Mouse (Mus musculus): ENCODE results near the gene Tmprss7.

DNA sequence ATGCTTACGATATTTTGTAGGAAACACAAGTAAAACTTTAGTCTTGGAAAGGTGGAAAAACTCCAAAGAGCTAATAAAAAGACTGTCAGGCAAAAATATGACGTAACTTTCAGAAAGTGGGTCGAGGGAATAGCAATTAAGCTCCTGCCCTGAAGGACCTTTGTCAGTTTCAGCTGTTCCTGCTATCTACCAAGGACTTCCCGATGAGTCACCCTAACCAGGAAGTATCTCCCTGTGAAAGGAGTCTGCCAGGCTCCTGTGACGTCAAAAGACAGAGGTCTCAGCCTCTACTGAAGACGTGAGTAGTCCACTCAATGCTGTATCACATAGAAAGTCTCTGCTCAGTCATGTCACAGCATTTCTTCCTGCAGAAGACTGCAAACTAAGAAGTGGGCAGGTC is 49.1 kb downstream of the Tmprss7 start:
- TF ChIP-seq EP300 (IDR thresholded peaks at IDR 0.05; ENCODE audit: insufficient read depth, low read depth, low read length) = no peak
- no peak for TF ChIP-seq POLR2A (IDR thresholded peaks at IDR 0.05; ENCODE audit: insufficient read depth, low read depth, low read length)
- no peak for TF ChIP-seq CTCF (IDR thresholded peaks at IDR 0.05)
